Mouse (Mus musculus) granulocyte monocyte progenitor cell, adult 5-6 weeks (primary cell): ENCODE results near the gene Qrich1. TPM values are rescaled to one million over a fixed set of nuclear protein-coding genes. Genes with fewer than 3 reads are reported as not detected.

Source experiments
- ATAC-seq: replicated peaks from 2 replicates; pipeline ENCODE4 v1.8.0; 2016; ENCODE audit warnings: mild to moderate bottlenecking, moderate TSS enrichment, inconsistent platforms; ENCODE audit not compliant: poor library complexity, severe bottlenecking
- total RNA-seq, 2 experiments: library from RNA; stranded (forward) in 1 of 2; stranded (reverse) in 1 of 2; fragments of 200-712, 200-1000 nt in 1 of 2; fragments of >200 nt in 1 of 2; fragmentation: Nextera tagmentation in 1 of 2; gene quantifications; 2 replicates each; pipeline ENCODE4 v1.2.3; 2014 to 2017

The Qrich1 gene
- total RNA-seq (2014; fragmentation: Nextera tagmentation) (131 and 140 TPM in 2 replicates), total RNA-seq (2017) (119 and 145 TPM in 2 replicates)

DNA sequence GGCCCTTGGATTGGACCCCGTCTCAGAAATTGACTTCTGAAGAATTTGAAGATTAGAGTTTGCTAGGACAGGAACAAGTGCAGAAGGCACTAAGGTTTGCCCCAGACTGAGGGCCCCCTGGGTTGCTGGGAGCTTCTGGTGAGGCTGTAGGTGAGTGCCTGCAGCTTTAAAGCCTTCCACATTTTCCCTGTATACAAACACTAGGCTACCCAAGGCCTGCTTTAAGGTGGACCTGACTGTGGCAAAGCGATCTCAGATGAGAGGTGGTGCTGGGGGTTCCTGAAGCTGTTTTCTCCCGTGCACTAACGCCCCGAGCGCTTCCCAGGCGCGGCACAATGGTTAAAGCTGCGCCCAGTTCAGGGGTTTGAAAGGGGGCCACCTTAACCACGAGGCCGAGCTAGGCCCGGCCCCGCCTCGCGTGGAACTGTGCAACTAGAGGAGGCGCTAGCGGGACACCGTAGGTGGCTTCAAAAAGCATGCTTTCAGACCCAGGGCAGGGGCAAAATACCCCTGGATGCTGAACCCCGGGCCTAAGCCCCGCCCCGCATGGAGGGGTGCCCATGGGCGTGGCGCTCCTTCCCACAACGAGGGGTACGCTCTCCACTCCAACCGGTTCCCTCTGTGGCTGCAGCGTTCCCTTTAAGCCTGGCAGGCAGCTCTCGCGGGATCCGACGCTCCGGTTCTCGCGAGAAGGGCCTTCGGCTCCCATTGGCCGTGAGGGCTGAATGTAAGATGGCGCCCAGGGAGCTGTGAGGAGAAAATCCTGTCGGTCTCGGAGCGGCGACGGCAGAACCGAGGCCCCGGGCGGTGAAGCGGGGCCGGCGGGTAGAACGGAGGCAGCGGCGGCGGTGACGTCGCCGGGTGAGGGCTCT is at the start of gene Qrich1:
TSS of gene Qrich1 (plus strand) at position 427 of the 872 bp plus-strand sequence.
- peak; percentile 91 for ATAC-seq

DNA sequence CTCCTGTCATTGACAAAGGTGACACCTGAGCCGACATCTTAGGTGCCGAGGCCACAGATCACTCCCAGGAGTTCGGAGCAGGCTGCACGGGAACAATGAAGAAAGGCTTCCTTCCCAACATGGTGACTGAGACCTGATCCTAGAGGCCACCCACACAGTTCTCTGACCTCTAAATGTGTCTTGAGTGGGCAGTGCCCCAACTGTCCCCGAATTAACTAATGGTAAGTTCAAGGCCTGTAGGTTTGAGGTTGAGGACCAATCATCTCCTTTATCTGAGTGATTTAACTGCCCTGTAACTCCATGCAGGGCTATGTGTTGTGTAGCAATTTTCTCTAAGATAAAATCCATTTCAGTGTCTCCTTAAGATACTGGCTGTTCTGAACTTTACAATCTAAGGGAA is 47.2 kb upstream of the Qrich1 start:
- no peak for ATAC-seq

DNA sequence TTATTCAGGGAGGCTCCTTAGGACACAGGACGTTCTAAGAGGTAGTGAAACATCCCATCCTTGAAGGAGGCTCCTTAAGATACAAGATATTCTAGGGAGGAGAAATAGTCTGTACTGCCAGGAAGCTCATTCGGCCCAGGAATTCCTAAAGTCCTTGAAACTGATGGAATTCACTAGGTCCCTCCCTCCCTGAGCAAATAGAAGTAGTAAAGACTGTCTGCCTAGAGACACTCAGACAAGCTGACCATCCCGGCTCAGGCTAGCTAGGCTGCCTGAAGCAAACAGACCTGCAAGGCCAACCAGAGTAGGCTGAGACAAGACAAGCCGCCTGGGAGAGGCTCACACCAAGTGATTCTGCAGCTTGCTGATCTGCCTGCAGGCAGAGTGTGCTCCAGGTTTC is 46.8 kb upstream of the Qrich1 start:
- ATAC-seq: no peak

DNA sequence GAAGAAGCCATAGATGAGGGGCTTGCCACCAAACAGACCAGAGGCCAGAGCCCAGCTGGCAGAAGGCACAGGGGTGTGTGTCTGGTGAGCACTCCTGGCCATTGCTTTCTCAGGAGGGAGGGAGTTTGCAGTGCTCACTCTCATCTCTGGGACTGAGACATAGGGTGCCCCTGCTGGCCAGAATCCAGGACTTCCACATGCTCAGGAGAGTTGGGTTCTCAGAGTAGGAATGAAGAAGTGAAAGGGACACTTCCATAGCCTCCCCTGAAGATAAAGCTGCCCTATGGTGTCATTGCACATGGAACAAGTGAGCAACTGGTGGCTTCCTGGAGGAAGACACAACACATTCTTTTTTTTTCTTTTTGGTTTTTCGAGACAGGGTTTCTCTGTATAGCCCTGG is 42.1 kb upstream of the Qrich1 start:
- peak; percentile 91 for ATAC-seq

DNA sequence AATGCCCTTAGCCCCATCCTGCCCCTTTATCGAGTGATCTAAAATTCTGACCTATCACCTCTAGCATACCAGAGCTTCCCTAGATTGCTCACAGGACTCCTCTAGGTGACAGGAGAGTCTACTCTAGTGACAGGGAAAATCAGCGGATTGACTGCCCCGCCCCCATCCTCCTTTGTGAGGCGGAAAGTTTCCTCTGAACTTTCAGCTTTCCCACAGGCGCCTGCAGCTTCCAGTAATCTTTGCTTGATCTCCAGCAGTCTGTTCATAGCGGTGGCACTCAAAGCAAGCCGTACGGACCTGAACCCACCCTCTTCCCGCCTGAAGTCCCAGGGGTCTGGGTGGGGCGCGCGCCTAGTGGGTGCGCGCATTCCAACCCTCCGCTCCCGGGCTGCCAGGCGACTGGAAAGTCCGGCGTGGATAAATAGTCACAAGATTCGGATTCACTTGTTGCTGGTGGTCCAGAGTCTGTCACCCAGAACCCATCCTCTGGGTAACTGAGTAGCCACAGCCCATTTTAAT is 37.9 kb upstream of the Qrich1 start:
- ATAC-seq: peak; percentile 35; the same call in 1 of the 2 replicates

DNA sequence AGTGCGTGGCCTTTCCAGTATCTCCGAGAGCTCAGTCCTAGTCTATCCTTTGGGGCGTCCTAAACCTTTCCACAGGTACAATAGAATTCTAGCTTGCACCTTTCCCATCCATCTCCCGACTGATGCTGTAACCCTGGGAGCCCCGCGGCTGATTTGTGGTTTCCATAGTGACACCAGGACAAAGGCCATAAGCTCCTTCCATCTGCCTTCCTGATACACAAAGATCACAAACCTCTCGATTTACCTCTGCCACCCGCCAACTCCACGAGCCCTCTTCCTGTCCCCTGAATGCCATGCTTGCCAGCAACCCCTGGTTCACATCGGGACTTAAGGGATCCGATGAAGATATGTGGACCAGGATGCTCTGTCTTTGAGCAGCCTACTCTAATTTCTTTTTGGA is 37.4 kb upstream of the Qrich1 start:
- ATAC-seq: no peak

DNA sequence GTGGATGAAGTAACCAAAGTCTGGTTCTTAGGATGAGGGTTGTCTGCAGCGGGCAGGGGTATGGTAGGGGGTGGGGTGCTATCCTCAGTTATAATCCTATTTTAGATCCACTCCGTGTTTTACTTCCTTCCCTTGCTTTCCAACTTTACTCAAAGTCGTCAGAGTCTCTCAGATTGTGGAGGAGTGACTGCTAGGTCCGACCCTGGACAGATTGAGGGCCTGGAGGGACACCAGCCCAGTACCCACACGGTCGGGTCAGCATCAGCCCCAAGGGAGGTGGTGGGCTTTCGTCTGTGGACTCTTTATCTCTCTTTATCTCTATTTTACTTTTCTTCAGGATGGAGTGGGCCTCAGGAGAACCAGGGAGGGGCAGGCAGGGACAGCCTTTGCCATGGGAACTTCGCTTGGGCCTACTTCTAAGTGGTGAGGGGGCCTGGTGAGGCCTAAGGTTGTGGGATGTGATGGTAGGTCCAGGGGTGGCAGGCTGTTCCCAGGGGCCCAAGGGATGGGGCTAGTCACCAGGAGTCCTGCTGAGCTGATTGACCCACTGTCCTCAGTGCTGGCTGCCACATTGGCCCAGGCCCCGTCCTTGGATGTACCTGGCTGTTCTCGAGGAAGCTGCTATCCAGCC is 36.8 kb upstream of the Qrich1 start, which contains the start of gene Lamb2:
TSS of gene Lamb2 (plus strand) at position 16 of the 631 bp plus-strand sequence.
- ATAC-seq: 0 out of 2 replicates have a peak, but pooled peaks have one; percentile 43

DNA sequence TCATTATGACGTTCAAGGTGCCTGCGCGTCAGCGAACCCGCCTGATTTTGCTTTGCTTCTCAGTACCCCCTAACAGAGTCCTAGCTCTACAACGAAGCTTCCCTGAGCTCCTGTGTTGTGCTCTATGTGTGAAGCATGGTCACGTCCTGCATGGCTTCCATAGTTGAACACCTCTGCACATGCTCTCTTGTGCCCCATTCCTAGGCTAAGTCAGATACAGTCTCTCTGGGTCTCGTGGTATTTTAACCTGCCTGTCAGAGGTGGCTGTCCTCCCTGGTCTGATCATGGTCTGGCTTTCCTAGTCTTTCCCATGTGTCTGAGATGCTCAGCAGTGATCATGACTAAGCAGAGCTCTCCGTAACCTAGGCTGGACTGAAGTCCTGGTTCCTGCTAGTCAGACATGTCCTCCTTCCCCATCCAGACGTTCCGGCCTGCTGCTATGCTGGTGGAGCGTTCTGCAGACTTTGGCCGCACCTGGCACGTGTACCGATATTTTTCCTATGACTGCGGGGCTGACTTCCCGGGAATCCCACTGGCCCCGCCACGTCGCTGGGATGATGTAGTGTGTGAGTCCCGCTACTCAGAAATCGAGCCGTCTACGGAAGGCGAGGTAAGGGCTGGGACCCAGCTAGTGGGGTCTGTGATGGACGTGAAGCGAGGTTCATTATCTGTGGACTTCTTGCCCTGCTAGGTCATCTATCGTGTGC is 35.6 kb upstream of the Qrich1 start:
- ATAC-seq: no peak

DNA sequence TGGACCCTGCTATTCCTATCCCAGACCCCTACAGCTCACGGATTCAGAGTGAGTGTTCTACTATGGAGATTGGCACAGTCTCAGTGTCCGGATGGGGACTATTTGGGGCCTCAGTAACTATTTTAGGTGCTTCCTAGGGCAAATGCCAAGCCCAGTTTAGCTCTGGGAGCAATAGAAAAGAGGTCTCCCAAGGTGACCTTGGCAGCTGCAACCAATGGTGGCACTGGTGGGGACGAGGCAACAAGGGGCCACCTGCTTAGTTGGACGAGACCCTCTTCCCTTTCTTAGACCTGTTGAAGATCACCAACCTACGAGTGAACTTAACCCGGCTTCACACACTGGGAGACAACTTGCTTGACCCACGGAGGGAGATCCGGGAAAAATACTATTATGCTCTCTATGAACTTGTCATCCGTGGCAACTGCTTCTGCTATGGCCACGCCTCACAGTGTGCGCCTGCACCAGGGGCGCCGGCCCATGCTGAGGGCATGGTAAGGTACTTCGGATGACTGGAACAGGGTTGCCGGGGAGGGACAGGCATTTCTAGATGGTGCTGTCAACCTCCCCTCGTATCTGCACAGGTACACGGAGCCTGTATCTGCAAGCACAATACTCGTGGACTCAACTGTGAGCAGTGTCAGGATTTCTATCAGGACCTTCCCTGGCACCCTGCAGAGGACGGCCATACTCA is 34.9 kb upstream of the Qrich1 start:
- no peak for ATAC-seq

DNA sequence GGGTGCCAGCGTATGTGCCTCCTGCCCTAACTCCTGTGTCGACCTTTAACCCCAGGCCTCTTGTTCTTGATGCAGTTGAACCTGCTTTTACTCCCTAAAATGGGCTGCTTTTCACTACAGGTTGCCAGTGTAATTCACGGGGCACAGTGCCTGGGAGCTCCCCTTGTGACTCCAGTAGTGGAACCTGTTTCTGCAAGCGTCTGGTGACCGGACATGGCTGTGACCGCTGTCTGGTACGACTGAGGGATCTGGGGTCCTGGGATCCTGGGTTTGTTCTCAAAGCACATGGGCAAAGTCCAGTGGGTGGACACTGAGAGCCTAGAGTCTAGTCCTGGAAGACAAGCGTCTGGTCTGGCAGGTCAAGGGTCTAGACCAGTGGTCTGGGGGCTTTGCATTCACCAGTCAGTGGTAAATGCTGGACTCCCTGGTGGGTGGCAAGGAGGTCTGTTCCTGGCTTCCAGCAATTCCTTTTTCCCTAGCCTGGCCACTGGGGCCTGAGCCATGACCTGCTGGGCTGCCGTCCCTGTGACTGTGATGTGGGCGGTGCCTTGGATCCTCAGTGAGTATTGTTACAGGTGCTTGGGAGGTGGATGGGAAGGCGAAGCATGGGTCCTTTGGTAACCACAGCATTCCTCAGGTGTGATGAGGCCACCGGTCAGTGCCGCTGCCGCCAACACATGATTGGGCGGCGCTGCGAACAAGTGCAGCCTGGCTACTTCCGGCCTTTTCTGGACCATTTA is 33.4 kb upstream of the Qrich1 start:
- ATAC-seq: no peak

DNA sequence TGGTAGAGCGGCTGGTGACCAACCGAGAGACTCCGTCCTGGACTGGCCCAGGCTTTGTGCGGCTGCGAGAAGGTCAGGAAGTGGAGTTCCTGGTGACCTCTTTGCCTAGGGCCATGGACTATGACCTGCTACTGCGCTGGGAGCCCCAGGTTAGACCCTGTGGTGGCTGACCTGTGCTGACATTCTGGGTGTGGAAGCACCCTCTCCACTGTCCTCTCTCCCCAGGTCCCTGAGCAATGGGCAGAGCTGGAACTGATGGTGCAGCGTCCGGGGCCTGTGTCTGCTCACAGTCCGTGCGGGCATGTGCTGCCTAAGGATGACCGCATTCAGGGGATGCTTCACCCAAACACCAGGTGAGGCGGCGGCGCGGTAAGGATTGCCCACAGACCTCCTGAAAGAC is 32.6 kb upstream of the Qrich1 start:
- no peak for ATAC-seq

DNA sequence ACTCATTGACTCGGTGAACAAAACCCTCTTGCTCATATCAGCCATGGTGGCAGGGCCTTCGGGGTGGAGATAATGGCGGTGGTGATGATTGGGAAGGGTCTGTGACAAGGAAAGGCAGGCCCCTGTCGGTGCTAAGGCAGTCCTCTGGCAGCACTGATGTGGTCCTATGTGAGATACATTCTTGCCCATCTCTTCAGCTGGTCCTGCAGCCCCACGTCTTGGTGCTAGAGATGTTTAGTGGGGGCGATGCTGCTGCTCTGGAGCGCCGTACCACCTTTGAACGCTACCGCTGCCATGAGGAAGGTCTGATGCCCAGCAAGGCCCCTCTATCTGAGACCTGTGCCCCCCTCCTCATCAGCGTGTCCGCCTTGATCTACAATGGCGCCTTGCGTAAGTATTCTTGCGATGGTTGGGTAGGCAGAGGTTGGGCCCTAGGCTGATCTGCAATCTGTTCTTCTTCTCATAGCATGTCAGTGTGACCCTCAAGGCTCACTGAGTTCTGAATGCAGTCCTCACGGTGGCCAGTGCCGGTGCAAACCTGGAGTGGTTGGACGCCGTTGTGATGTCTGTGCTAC is 31.2 kb upstream of the Qrich1 start:
- ATAC-seq: no peak

DNA sequence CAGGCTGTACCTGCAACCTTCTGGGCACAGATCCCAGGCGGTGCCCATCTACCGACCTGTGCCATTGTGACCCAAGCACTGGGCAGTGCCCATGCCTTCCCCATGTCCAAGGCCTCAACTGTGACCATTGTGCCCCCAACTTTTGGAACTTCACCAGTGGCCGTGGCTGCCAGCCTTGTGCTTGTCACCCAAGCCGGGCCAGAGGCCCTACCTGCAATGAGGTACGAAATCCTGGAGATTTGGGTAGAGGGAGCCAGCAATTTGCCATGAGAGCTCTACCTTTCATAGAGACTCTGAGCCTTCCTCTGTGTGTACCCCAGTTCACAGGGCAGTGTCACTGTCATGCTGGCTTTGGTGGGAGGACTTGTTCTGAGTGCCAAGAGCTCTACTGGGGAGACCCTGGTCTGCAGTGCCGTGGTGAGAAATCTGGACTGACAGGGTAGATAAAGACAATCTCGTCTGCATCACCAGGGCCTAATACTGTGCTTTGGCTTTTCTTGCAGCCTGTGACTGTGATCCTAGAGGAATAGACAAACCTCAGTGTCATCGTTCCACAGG is 29.6 kb upstream of the Qrich1 start:
- no peak for ATAC-seq

DNA sequence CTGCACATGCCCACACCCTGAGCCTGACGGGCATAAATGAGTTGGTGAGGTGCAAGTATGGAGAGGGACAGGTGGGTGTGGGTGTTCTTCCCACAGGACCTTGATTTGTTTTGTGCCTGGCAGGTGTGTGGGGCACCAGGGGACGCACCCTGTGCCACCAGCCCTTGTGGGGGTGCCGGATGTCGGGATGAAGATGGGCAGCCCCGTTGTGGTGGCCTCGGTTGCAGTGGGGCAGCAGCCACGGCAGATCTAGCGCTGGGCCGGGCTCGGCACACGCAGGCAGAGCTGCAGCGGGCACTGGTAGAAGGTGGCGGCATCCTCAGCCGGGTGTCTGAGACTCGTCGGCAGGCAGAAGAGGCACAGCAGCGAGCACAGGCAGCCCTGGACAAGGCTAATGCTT is 28.2 kb upstream of the Qrich1 start:
- no peak for ATAC-seq

DNA sequence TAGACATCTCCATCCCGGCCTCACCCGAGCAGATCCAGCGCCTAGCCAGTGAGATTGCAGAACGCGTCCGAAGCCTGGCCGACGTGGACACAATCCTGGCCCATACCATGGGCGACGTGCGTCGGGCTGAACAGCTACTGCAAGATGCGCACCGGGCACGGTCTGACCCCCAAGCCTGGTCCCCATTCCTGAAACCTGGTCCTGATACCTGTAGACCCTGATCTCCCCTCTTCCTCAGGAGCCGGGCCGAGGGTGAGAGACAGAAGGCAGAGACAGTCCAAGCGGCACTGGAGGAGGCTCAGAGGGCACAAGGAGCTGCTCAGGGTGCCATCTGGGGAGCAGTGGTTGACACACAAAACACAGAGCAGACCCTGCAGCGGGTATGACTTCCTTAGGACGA is 27.4 kb upstream of the Qrich1 start:
- no peak for ATAC-seq

DNA sequence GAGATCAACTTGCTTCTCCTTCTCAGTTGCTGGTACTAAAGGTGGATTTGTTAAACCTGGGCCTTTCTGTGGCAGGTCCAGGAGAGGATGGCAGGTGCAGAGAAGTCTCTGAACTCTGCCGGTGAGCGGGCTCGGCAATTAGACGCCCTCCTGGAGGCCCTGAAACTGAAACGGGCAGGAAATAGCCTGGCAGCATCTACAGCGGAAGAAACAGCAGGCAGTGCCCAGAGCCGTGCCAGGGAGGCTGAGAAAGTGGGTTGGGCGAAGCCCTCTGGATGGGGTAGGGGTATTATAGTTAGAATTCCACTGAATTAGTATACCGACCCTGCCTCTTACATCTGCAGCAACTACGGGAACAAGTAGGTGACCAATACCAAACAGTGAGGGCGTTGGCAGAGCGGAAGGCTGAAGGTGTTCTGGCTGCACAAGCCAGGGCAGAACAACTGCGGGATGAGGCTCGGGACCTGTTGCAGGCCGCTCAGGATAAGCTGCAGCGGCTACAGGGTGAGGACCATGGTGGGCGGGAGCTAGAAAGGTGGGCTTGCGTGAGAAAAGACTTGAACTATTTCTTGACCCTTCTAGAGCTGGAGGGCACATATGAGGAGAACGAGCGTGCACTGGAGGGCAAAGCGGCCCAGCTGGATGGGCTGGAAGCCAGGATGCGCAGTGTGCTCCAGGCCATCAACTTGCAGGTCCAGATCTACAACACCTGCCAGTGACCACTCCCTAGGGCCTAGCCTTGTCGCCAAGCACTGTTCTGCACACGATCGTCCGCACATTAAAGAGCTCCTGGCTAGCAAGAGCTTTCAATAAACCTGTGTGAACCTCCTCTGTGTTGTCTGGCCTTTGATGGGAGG is 26.7 kb upstream of the Qrich1 start:
- no peak for ATAC-seq

DNA sequence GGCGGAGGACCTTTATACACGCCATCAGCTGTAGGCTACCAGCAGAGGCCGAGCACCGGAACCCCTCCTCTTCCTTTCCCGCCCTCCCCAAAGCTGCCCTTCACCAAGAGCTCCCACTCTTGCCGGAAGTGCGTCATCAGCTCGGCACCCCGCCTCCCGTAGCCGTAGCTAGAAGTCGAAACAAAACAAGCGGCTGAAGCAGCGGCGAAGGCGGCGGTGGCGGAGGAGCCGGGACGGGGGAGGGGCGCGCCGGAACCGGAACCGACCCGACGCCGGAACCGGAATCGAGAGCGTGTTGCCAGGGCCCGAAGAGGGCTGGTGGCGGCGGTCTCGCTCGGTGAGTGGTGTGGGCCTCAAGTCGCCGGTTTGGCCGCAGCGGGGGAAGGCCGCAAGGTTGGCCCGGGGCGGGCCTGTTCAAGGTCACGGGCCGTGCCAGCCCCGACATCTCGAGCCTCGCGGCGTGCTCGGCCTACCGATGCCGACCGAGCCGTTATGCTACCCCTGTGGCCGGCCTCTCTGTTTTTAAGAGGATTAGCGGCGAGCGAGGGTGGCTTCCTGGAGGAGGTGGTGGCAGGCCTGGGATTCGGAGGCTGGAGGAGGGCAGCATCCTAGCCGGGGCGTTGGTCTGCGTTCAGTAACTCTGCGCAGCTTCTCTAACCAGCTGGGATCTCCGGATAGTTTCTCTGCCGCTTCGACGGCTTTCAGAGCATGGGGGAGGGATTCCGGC is 25.9 kb upstream of the Qrich1 start, which contains the start of gene Usp19:
TSS of gene Usp19 (plus strand) at position 44 of the 727 bp plus-strand sequence.
- ATAC-seq: peak; percentile 81
